Mouse (Mus musculus) heart, postnatal 14 days (tissue): Measurements from ENCODE around the gene Smg7. TPM values are rescaled to one million over a fixed set of nuclear protein-coding genes. Genes with fewer than 3 reads are reported as not detected.
"Not testable (repeated sequence)": the region's sequence is repeated elsewhere in the genome, so short reads cannot be mapped to it uniquely, and the experiment has no call there.

Source experiments
- DNase-seq, 2 experiments: peaks; one replicate each; pipeline ENCODE4 v3.0.0; 2021 to 2022
- intact Hi-C: fragments of 180-260 bp; cut with DNase I; formaldehyde crosslinking; loops from one replicate; pipeline ENCODE4 v1.15.1; 2025
- long read RNA-seq, 2 experiments: library from polyadenylated mRNA; stranded (forward); transcript quantifications; one replicate each; pipeline ENCODE4 v2.0.0; 2021
- total RNA-seq, 2 experiments: library from RNA; stranded (reverse); gene quantifications; 2 replicates each; pipeline ENCODE4 v1.2.3; 2021

Gene Smg7
- 10 to 100 TPM; 39.5 to 44.4 TPM for total RNA-seq
- long read RNA-seq, experiment 1, partial matches to known transcripts = 2 of 5 reads
- long read RNA-seq, experiment 1, other reads (novel, unspliced or antisense) = 3 of 5 reads
- long read RNA-seq, experiment 2, full-length matches to known transcripts = 1 of 6 reads
- long read RNA-seq, experiment 2, partial matches to known transcripts = 2 of 6 reads
- long read RNA-seq, experiment 2, other reads (novel, unspliced or antisense) = 3 of 6 reads

GRCm38 (mm10) chr1:152901765-152902664 lies at the start of gene Smg7:
Gene Smg7, minus strand, starts transcription at chr1:152902646.
- no peak for DNase-seq
- intact Hi-C loops = loop anchor here (2.0 to 5.0 kb wide), 4 partner anchors 40 to 375 kb away; partner anchors contain the start of genes Arpc5 and Rgl1

DNA sequence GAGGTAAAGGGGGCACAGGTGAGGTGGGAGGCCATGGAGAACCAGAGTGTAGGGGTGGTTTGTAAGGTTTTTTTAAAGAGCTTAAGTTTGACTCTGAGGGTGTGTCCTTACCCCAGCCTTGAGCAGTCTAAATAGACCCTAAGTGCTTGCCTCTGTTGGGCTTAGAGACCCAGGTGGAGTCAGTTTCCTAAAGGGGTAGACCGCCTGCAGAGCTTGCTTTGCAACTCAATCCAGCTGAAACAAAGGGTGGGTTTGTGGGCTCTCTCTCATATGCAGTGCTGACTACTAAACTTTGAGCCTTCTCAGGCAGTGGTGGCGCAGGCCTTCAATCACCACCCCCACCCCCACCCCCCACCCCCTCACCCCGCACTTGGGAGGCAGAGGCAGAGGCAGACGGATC lies 40.5 kb upstream of the Smg7 start:
- intact Hi-C loops = no loop called here
- no peak for DNase-seq

- DNase-seq = no peak
- intact Hi-C loops = no loop called here
Measured at GRCm38 (mm10) chr1:152936365-152936764, 33.9 kb upstream of the Smg7 start.

DNA sequence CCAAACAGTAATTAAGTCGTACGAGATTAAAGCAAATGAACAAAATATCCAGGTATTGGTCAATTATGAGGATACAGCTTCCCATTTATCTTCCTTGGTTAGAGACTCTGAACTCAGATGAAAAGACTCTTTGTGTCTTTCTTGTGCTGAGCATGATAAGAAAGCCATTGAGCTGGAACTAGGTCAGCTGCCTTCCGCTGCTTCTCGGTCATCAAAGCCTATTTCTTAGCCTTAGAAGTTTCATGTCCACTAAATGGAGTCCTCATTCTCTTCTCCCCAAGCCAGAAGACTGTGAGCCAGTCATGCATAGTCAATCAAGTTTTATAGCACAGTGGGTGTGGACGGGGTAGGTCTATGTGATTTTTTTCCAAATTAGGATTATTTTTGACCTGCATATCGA lies 33.0 kb upstream of the Smg7 start:
- intact Hi-C loops = no loop called here
- no peak for DNase-seq

- intact Hi-C loops = no loop called here
- no peak for DNase-seq
Measured at GRCm38 (mm10) chr1:152933962-152934361, 31.5 kb upstream of the Smg7 start.

DNA sequence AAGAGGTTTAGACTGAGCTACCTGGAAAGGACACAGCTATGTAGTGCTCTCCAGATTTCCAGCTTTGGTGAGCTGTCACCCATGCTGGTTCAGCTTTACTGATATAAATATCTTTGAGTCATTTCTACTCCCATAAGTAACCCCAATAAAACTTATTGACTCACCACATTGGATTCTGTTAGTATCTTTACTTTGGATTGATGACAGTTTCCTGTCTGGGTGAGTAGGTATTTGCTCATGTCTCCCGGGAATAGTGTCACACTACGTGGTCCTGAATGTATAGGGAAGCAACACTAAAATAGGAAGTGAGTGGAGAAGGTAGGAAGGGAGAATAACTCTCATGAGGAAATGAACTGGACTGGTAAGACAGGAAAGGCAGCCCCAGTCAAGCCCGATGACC lies 19.3 kb upstream of the Smg7 start:
- DNase-seq = no peak
- intact Hi-C loops = no loop called here

DNA sequence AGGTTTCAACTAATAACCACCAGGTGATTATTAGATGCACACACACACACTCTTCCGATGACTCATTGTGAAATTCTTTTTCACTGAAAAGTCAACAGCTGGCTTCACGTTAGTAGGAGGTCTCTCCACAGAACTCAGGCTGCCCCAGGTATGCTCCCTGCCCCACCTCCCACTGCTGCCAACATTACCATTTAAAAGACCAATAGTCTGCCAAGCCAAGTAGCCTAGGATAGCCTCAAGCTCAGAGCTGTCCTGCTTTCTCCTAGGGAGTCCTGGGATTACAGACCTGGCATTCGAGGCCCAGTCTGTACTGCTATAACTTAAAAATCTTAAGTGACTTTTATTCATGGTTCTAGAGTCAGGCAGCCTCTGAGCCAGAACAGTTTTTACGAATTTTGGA lies 15.2 kb upstream of the Smg7 start:
- intact Hi-C loops = loop anchor here (10.0 kb wide), 1 partner anchor 107 kb away; no protein-coding TSS in a partner anchor
- DNase-seq = no peak

DNA sequence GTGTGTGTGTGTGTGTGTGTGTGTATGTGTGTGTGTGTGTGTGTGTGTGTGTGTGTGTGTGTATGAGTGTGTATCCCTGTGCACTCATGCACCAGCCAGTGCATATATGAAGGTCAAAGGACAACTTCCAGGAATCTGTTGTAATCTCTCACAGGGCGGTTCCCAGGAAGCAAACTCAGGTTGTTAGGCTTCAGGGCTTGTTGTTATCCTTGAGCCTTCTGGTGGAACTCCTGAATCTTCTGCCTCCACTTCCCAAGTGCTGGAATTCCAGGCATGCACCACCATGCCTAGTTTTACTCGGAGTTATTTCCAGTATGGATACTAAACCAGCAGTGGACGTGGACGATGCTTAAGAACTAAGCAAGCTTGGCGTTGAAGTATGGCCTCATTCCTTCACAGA lies 14.5 kb upstream of the Smg7 start:
- intact Hi-C loops = loop anchor here (10.0 kb wide), 1 partner anchor 108 kb away; no protein-coding TSS in a partner anchor
- DNase-seq = no peak

DNA sequence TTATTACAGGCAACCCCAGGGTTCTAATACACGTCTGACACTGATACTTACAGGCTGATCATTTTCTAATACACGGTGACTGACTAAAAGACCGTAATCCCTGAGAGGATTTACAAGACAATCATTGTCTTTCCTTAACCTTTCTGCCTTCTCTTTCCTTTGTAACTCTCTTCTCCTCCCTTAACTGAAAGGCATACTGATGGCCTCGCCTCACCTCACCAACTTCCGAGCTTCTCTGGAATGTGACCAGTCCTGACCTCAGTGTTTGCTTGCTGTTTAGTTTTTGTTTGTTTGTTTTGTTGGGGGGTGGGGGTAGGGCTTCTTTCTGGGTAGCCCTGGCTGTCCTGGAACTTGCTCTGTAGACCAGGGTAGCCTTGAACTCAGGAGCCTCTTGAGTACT lies 13.3 kb upstream of the Smg7 start:
- no peak for DNase-seq
- intact Hi-C loops = loop anchor here (10.0 kb wide), 1 partner anchor 109 kb away; no protein-coding TSS in a partner anchor

DNA sequence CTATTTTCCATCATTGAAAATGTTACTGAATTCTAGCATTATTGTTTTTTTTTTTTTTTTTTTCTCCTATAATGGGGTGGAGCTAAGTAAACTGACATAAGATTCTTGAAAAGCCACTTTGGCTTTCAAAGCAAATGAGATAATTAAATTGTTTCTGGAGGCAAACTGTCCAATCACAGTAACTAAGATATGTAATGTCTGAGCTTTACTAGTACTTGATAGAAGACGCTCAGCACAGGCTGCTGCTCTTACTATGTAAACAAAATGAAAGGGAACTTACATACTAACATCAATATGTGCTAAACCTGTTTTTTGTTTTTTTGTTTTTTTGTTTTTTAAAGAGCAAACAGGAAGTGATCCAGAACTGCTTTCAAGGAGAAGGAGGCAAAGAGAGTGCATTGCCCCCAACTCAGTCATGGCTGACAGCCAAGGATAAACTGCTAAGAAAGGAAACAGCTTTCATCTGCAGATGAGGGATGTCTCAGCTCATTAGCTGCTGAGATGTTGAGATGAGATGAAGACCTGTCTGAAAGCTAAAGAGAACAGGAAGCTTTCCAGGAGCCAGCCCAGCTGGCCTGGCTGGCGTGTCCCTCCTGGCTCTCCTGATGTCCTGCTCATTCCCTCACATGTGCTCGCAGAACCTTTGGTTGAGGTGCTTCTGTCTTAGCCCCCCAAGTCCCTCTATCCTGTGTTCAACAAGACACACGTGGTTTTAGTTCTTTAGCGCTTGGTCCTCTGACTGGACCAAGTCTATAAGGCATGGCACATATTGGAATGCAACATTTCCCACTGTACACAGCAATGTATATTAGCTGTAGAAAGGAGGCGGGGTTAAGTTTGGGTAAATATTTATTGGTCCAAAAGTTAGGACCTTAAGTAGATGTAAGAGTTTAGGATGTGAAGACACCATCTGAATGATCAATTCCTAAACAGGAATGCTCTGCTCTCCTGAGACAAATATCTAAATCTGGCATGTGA lies 11.3 kb upstream of the Smg7 start:
- intact Hi-C loops = loop anchor here (10.0 kb wide), 1 partner anchor 111 kb away; no protein-coding TSS in a partner anchor
- DNase-seq = no peak

GRCm38 (mm10) chr1:152904469-152904868 lies 2.0 kb upstream of the Smg7 start:
- intact Hi-C loops = loop anchor here (5.0 kb wide), 2 partner anchors 42 to 377 kb away; no protein-coding TSS in a partner anchor
- DNase-seq = peak; percentile 76 to 80

DNA sequence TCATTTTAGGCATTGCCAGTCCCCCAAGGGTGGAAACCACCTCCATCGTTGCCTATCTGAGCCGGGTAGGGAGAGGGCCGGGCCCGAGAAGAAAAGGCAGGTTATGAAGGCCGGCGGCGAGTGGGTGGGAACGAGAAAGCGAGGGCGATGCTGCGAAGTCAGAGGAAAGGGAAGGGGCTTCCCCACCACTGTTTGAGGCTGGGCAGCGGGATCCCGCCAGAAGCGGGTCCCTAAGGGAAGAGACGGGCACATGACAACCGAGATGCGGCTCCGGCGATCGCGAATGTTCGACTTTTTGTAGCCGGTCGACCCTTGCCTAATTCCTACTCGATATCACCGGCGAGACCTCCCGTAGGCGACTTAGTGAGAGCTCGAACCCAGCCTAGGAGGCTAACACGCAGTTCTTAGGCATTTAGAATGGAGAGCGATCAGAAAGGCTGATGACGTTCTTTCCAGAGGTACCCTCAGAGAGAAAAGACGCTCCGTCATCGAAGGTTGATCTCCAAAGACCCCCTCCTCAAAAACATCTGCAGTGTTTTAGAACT lies 1.2 kb upstream of the Smg7 start:
- no peak for DNase-seq
- intact Hi-C loops = loop anchor here (2.0 to 5.0 kb wide), 4 partner anchors 41 to 376 kb away; partner anchors contain the start of genes Arpc5 and Rgl1

DNA sequence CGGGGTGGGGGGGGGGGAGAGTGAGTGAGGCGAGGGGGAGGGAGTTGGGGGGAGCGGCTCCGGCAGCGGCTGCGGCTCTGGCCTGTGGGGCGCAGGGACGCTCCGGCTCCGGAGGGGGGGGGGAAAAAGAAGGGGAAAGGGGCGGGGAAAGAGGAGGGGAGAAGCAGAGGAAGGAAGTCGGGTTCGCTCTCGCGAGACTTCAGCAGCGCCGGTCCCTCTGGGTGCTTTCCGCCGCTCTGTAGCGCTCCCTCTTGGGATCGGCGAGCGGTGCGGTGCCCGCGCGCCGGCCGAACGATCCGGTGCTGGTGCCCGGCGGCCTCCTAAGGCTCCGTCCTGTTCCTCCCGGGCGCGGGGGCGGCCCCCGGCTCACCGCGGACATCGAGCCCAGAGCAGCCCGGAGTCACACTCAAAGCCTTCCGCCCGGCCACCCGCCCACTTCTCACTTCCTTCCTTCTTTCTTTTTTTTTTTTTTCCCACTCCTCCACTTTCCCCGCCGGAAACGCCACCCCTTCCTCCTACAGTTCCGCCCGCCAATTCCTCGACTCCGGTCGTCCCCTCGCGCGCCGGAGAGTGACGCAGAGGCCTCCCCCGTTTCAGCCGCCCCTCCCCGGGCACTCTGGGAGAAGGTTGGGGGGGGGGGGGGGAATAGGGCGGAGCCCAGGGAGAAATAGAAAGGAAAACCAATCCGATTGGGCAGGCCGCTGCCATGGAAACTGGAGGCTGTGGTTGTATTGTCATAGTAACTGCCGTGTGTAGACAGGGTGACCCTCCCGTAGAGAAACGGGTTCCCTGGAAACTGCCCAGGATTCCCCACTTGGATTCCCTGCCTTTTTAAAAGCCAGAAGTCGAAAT lies 445 bp upstream of the Smg7 start:
- DNase-seq = peak; percentile 95
- intact Hi-C loops = loop anchor here (2.0 to 5.0 kb wide), 4 partner anchors 41 to 376 kb away; partner anchors contain the start of genes Arpc5 and Rgl1

DNA sequence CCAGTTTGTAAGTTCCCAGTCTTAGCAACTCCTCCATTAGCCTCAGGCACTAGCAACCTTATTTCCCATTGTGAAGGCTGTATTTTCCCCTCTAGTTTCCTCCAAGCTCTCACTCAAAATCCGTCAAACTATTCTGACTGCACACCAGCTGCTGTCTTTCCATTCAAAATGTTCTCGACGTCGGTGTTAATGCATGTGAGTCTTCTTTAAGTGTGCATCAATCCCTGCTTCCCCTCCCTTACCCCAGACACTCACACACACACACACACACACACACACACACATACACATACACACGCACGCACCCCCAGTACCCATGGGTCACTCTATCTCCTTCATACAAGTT lies 1.1 kb downstream of the Smg7 start:
- no peak for DNase-seq
- intact Hi-C loops = loop anchor here (5.0 kb wide), 2 partner anchors 39 to 374 kb away; no protein-coding TSS in a partner anchor

DNA sequence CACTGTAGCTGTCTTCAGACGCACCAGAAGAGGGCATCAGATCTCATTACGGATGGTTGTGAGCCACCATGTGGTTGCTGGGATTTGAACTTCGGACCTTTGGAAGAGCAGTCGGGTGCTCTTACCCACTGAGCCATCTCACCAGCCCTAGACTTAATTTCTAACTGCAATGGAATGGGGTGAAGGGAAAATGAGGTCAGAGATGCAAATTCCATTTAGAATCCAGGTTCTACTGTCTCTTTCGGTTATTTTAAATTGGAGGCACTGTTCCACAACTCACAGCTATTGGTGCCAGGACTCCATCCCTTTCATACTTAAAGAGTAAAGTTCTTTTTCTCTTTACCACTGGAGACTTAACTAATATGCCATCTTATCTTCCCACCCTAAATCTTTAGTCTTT lies 14.4 kb downstream of the Smg7 start:
- DNase-seq, intact Hi-C loops: not testable (repeated sequence)

GRCm38 (mm10) chr1:152871031-152871430 lies 31.4 kb downstream of the Smg7 start:
- no peak for DNase-seq
- intact Hi-C loops = no loop called here

- DNase-seq = no peak
- intact Hi-C loops = no loop called here
Measured at GRCm38 (mm10) chr1:152869901-152870300, 32.5 kb downstream of the Smg7 start.

GRCm38 (mm10) chr1:152846856-152847255 lies 55.6 kb downstream of the Smg7 start:
- intact Hi-C loops = no loop called here
- DNase-seq = no peak

GRCm38 (mm10) chr1:152845211-152845730 lies 57.2 kb downstream of the Smg7 start:
- DNase-seq = no peak
- intact Hi-C loops = no loop called here
